Mouse (Mus musculus) E14TG2a.4 (cell line): Measurements from ENCODE around the gene Kdelc2.

ENCODE experiments used
- H3K27me3 ChIP-seq: 2 replicates; pipeline ENCODE4 v1.6.1; 2014; ENCODE audit warnings: low read length, control low read depth; ENCODE audit not compliant: insufficient read depth
- H3K36me3 ChIP-seq: 2 replicates; pipeline ENCODE4 v1.6.1; 2014; ENCODE audit warnings: low read length, control low read depth; ENCODE audit not compliant: insufficient read depth
- H3K4me1 ChIP-seq: replicated peaks from 2 replicates; pipeline ENCODE4 v1.6.1; 2014; ENCODE audit warnings: low read depth, low read length, control low read depth
- H3K4me3 ChIP-seq: replicated peaks from 2 replicates; pipeline ENCODE4 v1.5.1; 2014; ENCODE audit warnings: mild to moderate bottlenecking, low read length
- H3K9me3 ChIP-seq: 2 replicates; pipeline ENCODE4 v1.6.1; 2014; ENCODE audit warnings: low read length, control low read depth
- CTCF ChIP-seq: conservative IDR thresholded peaks from 2 replicates; pipeline ENCODE4 v1.5.1; 2014; ENCODE audit warnings: low read length
- NANOG ChIP-seq: IDR thresholded peaks from 2 replicates; pipeline ENCODE4 v1.6.1; 2014; ENCODE audit warnings: borderline replicate concordance, low read length, mixed read lengths
- POU5F1 ChIP-seq: IDR thresholded peaks from 2 replicates; pipeline ENCODE4 v1.6.1; 2014; ENCODE audit warnings: low read length, borderline replicate concordance

Gene Kdelc2

DNA sequence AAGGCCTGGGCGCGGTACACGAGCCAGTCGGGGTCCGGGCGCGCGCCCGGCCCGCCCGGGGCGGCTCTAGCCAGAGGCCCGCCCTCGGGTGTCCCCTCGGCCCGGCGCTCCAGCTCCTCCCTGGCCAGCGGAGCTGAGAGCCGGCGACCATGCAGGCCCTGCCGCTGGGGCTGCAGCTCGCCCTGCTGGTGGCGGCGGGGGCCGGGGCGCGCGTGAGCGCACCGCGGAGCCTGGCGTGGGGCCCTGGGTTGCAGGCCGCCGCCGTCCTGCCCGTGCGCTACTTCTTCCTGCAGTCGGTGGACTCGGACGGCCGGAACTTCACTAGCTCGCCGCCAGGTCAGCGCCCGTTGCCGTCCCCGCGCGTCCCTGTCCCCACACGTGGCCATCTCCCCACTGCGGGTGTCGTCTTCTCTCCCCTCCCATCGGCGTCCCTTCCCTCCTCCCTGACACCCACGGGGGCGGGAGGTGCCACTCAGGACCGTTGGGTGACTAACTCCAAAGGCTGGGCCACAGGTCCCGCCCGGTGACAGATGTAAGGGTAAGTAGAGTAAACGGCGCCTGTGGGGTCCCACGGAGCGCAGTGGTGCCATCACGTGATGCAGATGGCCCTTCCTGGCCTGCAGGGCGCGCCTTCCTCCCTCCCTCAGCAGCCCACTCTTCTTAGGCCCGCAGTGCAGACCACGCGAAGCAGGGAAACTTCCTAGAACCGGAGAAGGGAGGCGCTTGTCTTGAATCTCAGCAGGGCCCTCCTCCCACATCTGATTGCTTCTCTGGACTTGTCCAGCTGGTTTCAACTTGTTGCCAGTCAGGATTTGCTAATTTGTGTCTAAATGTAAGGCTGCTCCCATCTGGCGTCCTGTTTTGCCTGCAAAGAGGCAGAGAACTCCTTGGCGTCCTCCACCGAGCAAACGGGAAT is at the start of gene Kdelc2:
Gene Kdelc2, plus strand, starts transcription at position 75 of the 916 bp plus-strand sequence.
- peaks cover 10% of the 10 kb centered on the region for H3K27me3 ChIP-seq
- H3K4me3 ChIP-seq = peak within 1 kb of the TSS; percentile 89
- 0 out of 2 replicates have a peak, but pooled peaks cover 1% of the 10 kb centered on the region for H3K36me3 ChIP-seq
- no peaks in the 10 kb centered on the region for H3K9me3 ChIP-seq
- TF ChIP-seq POU5F1 = no peak
- TF ChIP-seq NANOG = no peak
- TF ChIP-seq CTCF = no peak
- H3K4me1 ChIP-seq = peaks cover 17% of the 10 kb centered on the region

DNA sequence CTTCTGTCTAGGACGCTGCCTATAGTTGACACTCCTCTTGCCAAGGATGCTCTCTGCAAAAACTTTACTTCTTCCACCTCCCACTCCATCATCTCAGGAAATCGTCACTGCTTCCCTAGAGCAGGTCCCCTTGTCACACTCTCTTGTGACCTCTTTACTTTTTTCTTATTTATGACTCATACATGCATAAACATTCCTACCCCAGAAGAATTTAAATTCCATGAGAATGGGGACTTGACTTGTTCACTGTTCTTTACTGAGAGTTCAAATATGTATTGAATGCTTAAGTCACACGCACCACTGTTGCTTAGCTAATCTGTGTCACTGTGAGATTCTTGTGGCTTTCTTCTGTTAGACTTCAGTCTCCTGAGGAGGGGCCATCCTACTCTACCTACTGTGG is 48.7 kb upstream of the Kdelc2 start:
- Histone ChIP-seq H3K9me3 (no peaks in the 10 kb centered on the region), H3K4me1 (no peaks in the 10 kb centered on the region), H3K27me3 (no peaks in the 10 kb centered on the region), H3K36me3 (no peaks in the 10 kb centered on the region), H3K4me3 (no peak overlapping the region)
- TF ChIP-seq NANOG (no peak), POU5F1 (no peak), CTCF (no peak)

- Histone ChIP-seq H3K4me1 (peaks cover 13% of the 10 kb centered on the region), H3K4me3 (no peak overlapping the region), H3K27me3 (peaks cover 6% of the 10 kb centered on the region; the same call in 1 of the 2 replicates), H3K36me3 (no peaks in the 10 kb centered on the region), H3K9me3 (no peaks in the 10 kb centered on the region)
- TF ChIP-seq POU5F1 = no peak
- TF ChIP-seq CTCF = no peak
- TF ChIP-seq NANOG = no peak
Observed at GRCm38 (mm10) chr9:53339603-53340002, 44.2 kb upstream of the Kdelc2 start.

DNA sequence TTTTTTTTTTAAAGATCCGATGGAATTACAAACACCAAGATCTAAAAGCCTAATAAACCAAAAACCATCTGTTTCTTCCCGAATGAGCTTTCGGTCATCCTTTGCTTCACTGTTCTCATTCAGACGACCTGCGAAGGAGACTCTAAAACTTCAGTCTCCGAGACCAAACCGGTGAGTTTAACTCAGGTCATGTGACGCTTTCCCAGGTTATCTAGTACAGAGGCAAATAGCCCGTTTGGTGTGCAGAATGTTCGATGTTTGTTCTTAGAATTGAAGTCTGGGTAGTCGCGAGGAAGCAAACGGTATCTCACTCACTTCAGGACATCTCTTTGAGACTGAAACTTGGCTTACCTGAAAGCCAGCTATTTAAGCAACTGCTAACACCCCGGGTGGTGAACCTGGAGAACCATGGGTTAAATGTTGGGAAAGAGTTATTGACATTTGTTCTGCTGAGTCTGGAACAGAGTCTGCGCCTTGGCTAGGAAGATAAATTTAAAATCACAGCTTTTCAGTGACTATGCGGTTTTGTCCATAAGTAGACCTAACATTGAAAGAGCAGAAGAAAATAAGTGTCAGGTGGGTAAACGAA is 43.4 kb upstream of the Kdelc2 start:
- H3K4me3 ChIP-seq = 0 out of 2 replicates have a peak overlapping the region, but pooled peaks have one; percentile 30
- H3K4me1 ChIP-seq = peaks cover 13% of the 10 kb centered on the region
- H3K9me3 ChIP-seq = no peaks in the 10 kb centered on the region
- TF ChIP-seq NANOG = no peak
- TF ChIP-seq POU5F1 = no peak
- TF ChIP-seq CTCF = no peak
- peaks cover 6% of the 10 kb centered on the region; the same call in 1 of the 2 replicates for H3K27me3 ChIP-seq
- no peaks in the 10 kb centered on the region for H3K36me3 ChIP-seq

GRCm38 (mm10) chr9:53340969-53341368 is 42.9 kb upstream of the Kdelc2 start:
- H3K36me3 ChIP-seq = no peaks in the 10 kb centered on the region
- TF ChIP-seq POU5F1 (no peak), CTCF (no peak), NANOG (no peak)
- H3K4me3 ChIP-seq = peak overlapping the region; percentile 30; the same call in 1 of the 2 replicates
- H3K9me3 ChIP-seq = no peaks in the 10 kb centered on the region
- peaks cover 6% of the 10 kb centered on the region; the same call in 1 of the 2 replicates for H3K27me3 ChIP-seq
- H3K4me1 ChIP-seq = peaks cover 13% of the 10 kb centered on the region

DNA sequence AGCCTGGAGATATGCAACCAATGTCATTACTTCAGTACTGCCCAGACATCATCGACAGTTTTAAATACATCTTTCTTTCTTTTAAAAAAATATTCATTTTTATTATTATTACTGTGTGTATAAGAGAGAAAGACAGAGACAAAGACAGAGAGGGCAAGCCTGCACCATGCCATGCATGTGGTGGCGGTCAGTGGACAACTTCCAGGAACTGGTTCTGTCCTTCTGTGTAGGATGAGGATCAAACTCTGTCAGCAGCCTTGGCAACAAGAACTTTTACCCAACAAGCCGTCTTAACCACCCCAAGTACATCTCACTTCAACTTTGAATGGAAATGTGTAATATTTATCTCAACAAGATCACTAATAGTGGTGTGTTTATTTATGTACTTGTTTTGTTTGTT is 41.8 kb upstream of the Kdelc2 start:
- TF ChIP-seq POU5F1 = no peak
- no peak for TF ChIP-seq CTCF
- TF ChIP-seq NANOG = no peak
- H3K4me3 ChIP-seq = no peak overlapping the region

GRCm38 (mm10) chr9:53344646-53345432 is 39.0 kb upstream of the Kdelc2 start:
- H3K4me1 ChIP-seq = peaks cover 13% of the 10 kb centered on the region
- no peaks in the 10 kb centered on the region for H3K9me3 ChIP-seq
- no peak overlapping the region for H3K4me3 ChIP-seq
- no peak for TF ChIP-seq CTCF
- TF ChIP-seq POU5F1 = no peak
- TF ChIP-seq NANOG = no peak
- H3K36me3 ChIP-seq = no peaks in the 10 kb centered on the region
- peaks cover 6% of the 10 kb centered on the region for H3K27me3 ChIP-seq

More for the DNA sequence above, 41.8 kb upstream of the Kdelc2 start:
- no peaks in the 10 kb centered on the region for H3K9me3 ChIP-seq
- no peaks in the 10 kb centered on the region for H3K36me3 ChIP-seq
- peaks cover 6% of the 10 kb centered on the region; the same call in 1 of the 2 replicates for H3K27me3 ChIP-seq
- H3K4me1 ChIP-seq = peaks cover 13% of the 10 kb centered on the region

DNA sequence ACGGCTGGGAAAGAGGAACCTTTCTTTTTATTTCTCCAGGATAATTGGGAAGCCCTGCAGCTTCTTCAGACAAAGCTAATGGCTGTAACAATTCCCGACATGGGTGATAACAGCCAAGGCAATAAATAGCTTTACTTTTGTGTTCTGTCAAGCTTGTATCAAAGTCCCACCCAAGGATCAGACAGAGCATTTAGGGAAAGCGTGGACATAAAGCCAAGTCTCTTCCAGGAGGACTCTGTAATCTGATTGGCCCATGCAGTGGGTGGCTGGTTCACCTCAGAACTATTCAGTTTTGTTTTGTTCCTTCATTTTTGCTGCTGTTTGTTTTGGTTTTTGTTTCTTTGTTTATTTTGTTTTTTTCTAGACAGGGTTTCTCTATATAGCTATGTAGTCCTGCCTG is 38.1 kb upstream of the Kdelc2 start:
- H3K4me1 ChIP-seq = peaks cover 7% of the 10 kb centered on the region
- no peaks in the 10 kb centered on the region for H3K9me3 ChIP-seq
- no peak overlapping the region for H3K4me3 ChIP-seq
- TF ChIP-seq NANOG (no peak), POU5F1 (no peak), CTCF (no peak)
- H3K27me3 ChIP-seq = peaks cover 6% of the 10 kb centered on the region
- H3K36me3 ChIP-seq = no peaks in the 10 kb centered on the region
